Mouse (Mus musculus) cortical plate, adult 2 months (tissue): ENCODE results near the gene Cort.
A peak's percentile ranks its signal among the peaks of the same experiment; 100 is the strongest.

Experiments used
- CTCF ChIP-seq: fragments of 200-500 bp; IDR thresholded peaks from 2 replicates; pipeline ENCODE4 v1.5.1; 2011; ENCODE audit warnings: mild to moderate bottlenecking, control low read depth, low read length; ENCODE audit not compliant: insufficient read depth; ENCODE audit errors: extremely low read depth
- POLR2A ChIP-seq: fragments of 200-500 bp; IDR thresholded peaks from 2 replicates; pipeline ENCODE4 v1.6.1; 2011; ENCODE audit warnings: mild to moderate bottlenecking, low read length, control low read depth; ENCODE audit not compliant: insufficient read depth; ENCODE audit errors: extremely low read depth

- no peak for TF ChIP-seq CTCF
- peak; percentile 55; the same call in 1 of the 2 replicates for TF ChIP-seq POLR2A
These were observed 27.1 kb downstream of the Cort start, which contains the start of gene Pex14 for GRCm38 (mm10) chr4:149099369-149100017.
